Mouse (Mus musculus): ENCODE measurements around the gene C730034F03Rik.
"Not testable (repeated sequence)": the region's sequence is repeated elsewhere in the genome, so short reads cannot be mapped to it uniquely, and the experiment has no call there.

The C730034F03Rik gene

GRCm38 (mm10) chr15:89429352-89430221 is at the start of gene C730034F03Rik, which contains the start of the genes Gm44502 and Chkb:
Gene C730034F03Rik, plus strand, starts transcription at chr15:89429589.
Gene Gm44502, minus strand, starts transcription at chr15:89429696.
Gene Chkb, minus strand, starts transcription at chr15:89429908.
- DNase-seq (ENCODE audit: inconsistent ontology term) = peak; percentile 96

GRCm38 (mm10) chr15:89384617-89385016 is 44.8 kb upstream of the C730034F03Rik start, which contains the start of gene Klhdc7b:
Gene Klhdc7b, plus strand, starts transcription at chr15:89384917.
- DNase-seq (ENCODE audit: inconsistent ontology term) = no peak

- DNase-seq (ENCODE audit: inconsistent ontology term) = no peak
Measured at GRCm38 (mm10) chr15:89387127-89387526, 42.3 kb upstream of the C730034F03Rik start.

- no peak for DNase-seq (ENCODE audit: inconsistent ontology term)
Measured at GRCm38 (mm10) chr15:89390081-89390480, 39.3 kb upstream of the C730034F03Rik start.

GRCm38 (mm10) chr15:89396883-89397282 is 32.5 kb upstream of the C730034F03Rik start:
- no peak for DNase-seq (ENCODE audit: inconsistent ontology term)

- DNase-seq (ENCODE audit: inconsistent ontology term) = no peak
Measured at GRCm38 (mm10) chr15:89398146-89398545, 31.2 kb upstream of the C730034F03Rik start.

- DNase-seq (ENCODE audit: inconsistent ontology term) = no peak
Measured at GRCm38 (mm10) chr15:89399716-89400115, 29.7 kb upstream of the C730034F03Rik start.

- no peak for DNase-seq (ENCODE audit: inconsistent ontology term)
Measured at GRCm38 (mm10) chr15:89402471-89402870, 26.9 kb upstream of the C730034F03Rik start.

GRCm38 (mm10) chr15:89404831-89405623 is 24.4 kb upstream of the C730034F03Rik start:
- DNase-seq (ENCODE audit: inconsistent ontology term) = no peak

GRCm38 (mm10) chr15:89406691-89407090 is 22.7 kb upstream of the C730034F03Rik start:
- no peak for DNase-seq (ENCODE audit: inconsistent ontology term)

GRCm38 (mm10) chr15:89410118-89410517 is 19.3 kb upstream of the C730034F03Rik start, which contains the start of gene Syce3:
Gene Syce3, minus strand, starts transcription at chr15:89410503.
- no peak for DNase-seq (ENCODE audit: inconsistent ontology term)

GRCm38 (mm10) chr15:89415282-89415681 is 14.1 kb upstream of the C730034F03Rik start:
- DNase-seq (ENCODE audit: inconsistent ontology term) = peak; percentile 7

GRCm38 (mm10) chr15:89421938-89422337 is 7.5 kb upstream of the C730034F03Rik start:
- DNase-seq (ENCODE audit: inconsistent ontology term) = no peak

GRCm38 (mm10) chr15:89424621-89425020 is 4.8 kb upstream of the C730034F03Rik start:
- DNase-seq (ENCODE audit: inconsistent ontology term) = no peak

GRCm38 (mm10) chr15:89425711-89426121 is 3.7 kb upstream of the C730034F03Rik start, which contains the start of gene Cpt1b:
Gene Cpt1b, minus strand, starts transcription at chr15:89425863.
- DNase-seq (ENCODE audit: inconsistent ontology term) = no peak

GRCm38 (mm10) chr15:89426716-89427115 is 2.7 kb upstream of the C730034F03Rik start:
- no peak for DNase-seq (ENCODE audit: inconsistent ontology term)

GRCm38 (mm10) chr15:89428136-89428790 is 1.1 kb upstream of the C730034F03Rik start:
- DNase-seq (ENCODE audit: inconsistent ontology term) = no peak

GRCm38 (mm10) chr15:89428821-89429351 is 503 bp upstream of the C730034F03Rik start:
- no peak for DNase-seq (ENCODE audit: inconsistent ontology term)

- DNase-seq (ENCODE audit: inconsistent ontology term) = no peak
Measured at GRCm38 (mm10) chr15:89430341-89430740, 952 bp downstream of the C730034F03Rik start.

- DNase-seq (ENCODE audit: inconsistent ontology term) = not testable (repeated sequence)
Measured at GRCm38 (mm10) chr15:89430771-89431170, 1.4 kb downstream of the C730034F03Rik start.

- DNase-seq (ENCODE audit: inconsistent ontology term) = no peak
Measured at GRCm38 (mm10) chr15:89431271-89431670, 1.9 kb downstream of the C730034F03Rik start.
